Mouse (Mus musculus) E14TG2a.4 (cell line): Measurements from ENCODE around the gene Nucb1.

Source experiments
- CTCF ChIP-seq: conservative IDR thresholded peaks from 2 replicates; pipeline ENCODE4 v1.5.1; 2014; ENCODE audit warnings: low read length
- POU5F1 ChIP-seq: IDR thresholded peaks from 2 replicates; pipeline ENCODE4 v1.6.1; 2014; ENCODE audit warnings: low read length, borderline replicate concordance

- TF ChIP-seq CTCF (no peak), POU5F1 (no peak)
These were observed 14.8 kb upstream of the Nucb1 start for GRCm38 (mm10) chr7:45524841-45525621.
